Mouse (Mus musculus) heart, adult 2 months (tissue): ENCODE measurements around the gene Mindy1.

Source experiments
- CTCF ChIP-seq: fragments of 200-600 bp; IDR thresholded peaks from 2 replicates; pipeline ENCODE4 v1.8.1; 2022; ENCODE audit warnings: antibody characterized with exemption, mild to moderate bottlenecking, moderate library complexity
- EP300 ChIP-seq: fragments of 200-500 bp; IDR thresholded peaks from 2 replicates; pipeline ENCODE4 v1.6.1; 2011; ENCODE audit warnings: low read depth, low read length, control low read depth; ENCODE audit not compliant: insufficient read depth
- POLR2A ChIP-seq: fragments of 200-500 bp; IDR thresholded peaks from 2 replicates; pipeline ENCODE4 v1.6.1; 2011; ENCODE audit warnings: mild to moderate bottlenecking, low read depth, low read length, control low read depth; ENCODE audit not compliant: insufficient read depth

GRCm38 (mm10) chr3:95269789-95270188 lies 11.4 kb upstream of the Mindy1 start:
- TF ChIP-seq CTCF (no peak), EP300 (no peak), POLR2A (no peak)
